Mouse (Mus musculus) thymus, adult 2 months (tissue): ENCODE measurements around the gene Tmem178b. TPM values are rescaled to one million over a fixed set of nuclear protein-coding genes. Genes with fewer than 3 reads are reported as not detected.

Experiments
- DNase-seq: peaks from one replicate; pipeline ENCODE4 v3.0.0; 2021
- H3K27ac ChIP-seq: fragments of 200-500 bp; 2 replicates; pipeline ENCODE4 v1.5.1; 2012; ENCODE audit warnings: low read length, control low read depth; ENCODE audit not compliant: control insufficient read depth, insufficient read depth
- H3K27me3 ChIP-seq: fragments of 200-500 bp; 2 replicates; pipeline ENCODE4 v1.6.1; 2012; ENCODE audit warnings: mild to moderate bottlenecking, low read length, moderate library complexity, mixed read lengths; ENCODE audit not compliant: control insufficient read depth, insufficient read depth
- H3K36me3 ChIP-seq: fragments of 200-500 bp; 2 replicates; pipeline ENCODE4 v1.6.1; 2012; ENCODE audit warnings: mild to moderate bottlenecking, low read length, moderate library complexity; ENCODE audit not compliant: control insufficient read depth, insufficient read depth
- H3K4me1 ChIP-seq: fragments of 200-500 bp; replicated peaks from 2 replicates; pipeline ENCODE4 v1.6.1; 2012; ENCODE audit warnings: low read length; ENCODE audit not compliant: control insufficient read depth, insufficient read depth
- H3K4me3 ChIP-seq: fragments of 200-500 bp; 2 replicates; pipeline ENCODE4 v1.5.1; 2012; ENCODE audit warnings: mild to moderate bottlenecking, low read length, control low read depth, moderate library complexity; ENCODE audit not compliant: control insufficient read depth, insufficient read depth
- CTCF ChIP-seq: fragments of 200-500 bp; IDR thresholded peaks from 2 replicates; pipeline ENCODE4 v1.5.1; 2012; ENCODE audit warnings: mild to moderate bottlenecking, control low read depth, low read length, moderate library complexity, borderline replicate concordance; ENCODE audit not compliant: control insufficient read depth, poor library complexity, insufficient read depth; ENCODE audit errors: extremely low read depth
- POLR2A ChIP-seq: fragments of 200-500 bp; IDR thresholded peaks from 2 replicates; pipeline ENCODE4 v1.6.1; 2012; ENCODE audit warnings: mild to moderate bottlenecking, low read length, control low read depth, moderate library complexity; ENCODE audit not compliant: control insufficient read depth, poor library complexity, insufficient read depth; ENCODE audit errors: extremely low read depth
- WGBS: fragments of 180-500 bp; shearing (Covaris S2); methylation state at CpG from one replicate; pipeline ENCODE4 v1.1.7; 2018; 5-methylcytosine and 5-hydroxymethylcytosine counted together
- polyA plus RNA-seq: library from polyadenylated mRNA; depleted of rRNA; stranded (reverse); fragments of >200 nt; gene quantifications from 2 replicates; pipeline ENCODE4 v1.2.3, GENCODE M21; 2012

Tmem178b gene
- polyA plus RNA-seq, 1 experiment, result 0.13 TPM

DNA sequence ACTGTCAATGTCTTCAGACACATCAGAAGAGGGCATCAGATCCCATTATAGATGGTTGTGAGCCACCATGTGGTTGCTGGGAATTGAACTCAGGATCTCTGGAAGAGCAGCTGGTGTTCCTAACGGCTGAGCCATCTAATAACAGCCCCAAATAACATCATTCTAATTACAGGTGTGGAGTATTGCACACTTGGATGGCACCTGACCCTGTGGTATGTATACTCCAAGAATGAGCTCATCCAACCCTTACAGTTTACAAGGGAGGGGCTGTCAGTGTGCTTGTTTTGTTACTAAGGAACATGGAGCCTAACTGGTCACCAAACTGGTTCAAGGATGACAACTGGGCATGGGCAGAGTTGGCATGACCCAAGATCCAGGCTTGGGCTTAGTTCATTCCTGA, 190.8 kb downstream of the Tmem178b start:
- H3K27me3 ChIP-seq, result no peaks in the 10 kb centered on the region
- TF ChIP-seq CTCF (no peak), POLR2A (no peak)

GRCm38 (mm10) chr6:40064342-40064741, 191.3 kb downstream of the Tmem178b start:
- DNase-seq, result no peak
- WGBS, result 90% methylated on average over 2 of the region's 2 CpGs
- no peak overlapping the region for H3K4me3 ChIP-seq

More for the DNA sequence above, 190.8 kb downstream of the Tmem178b start:
- DNase-seq, result no peak
- Histone ChIP-seq H3K36me3 (no peaks in the 10 kb centered on the region), H3K4me1 (no peaks in the 10 kb centered on the region), H3K4me3 (no peak overlapping the region), H3K27ac (no peak overlapping the region)
- WGBS, result 74% methylated on average over 1 of the region's 1 CpGs

DNA sequence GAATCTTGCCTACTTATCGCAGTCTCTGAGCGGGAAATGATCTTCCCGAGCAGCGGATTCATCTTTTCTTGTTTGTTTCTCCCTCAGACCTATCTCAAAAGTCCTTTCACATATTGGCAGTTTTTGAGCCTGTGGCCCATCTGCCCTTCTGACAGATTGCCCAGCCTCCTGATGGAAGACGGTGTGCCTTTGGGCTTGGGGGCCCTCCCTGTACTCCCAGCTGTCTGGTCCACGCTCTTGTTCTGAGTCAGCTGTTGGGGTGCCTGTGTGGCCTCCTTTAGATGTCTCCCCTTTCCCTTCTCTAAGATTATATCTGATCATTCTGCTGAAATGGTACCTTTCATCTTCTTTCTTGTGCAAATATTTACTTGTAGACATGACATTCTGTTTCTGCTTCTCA, 195.4 kb downstream of the Tmem178b start:
- Histone ChIP-seq H3K27me3 (no peaks in the 10 kb centered on the region), H3K36me3 (no peaks in the 10 kb centered on the region), H3K4me1 (no peaks in the 10 kb centered on the region), H3K27ac (no peak overlapping the region), H3K4me3 (no peak overlapping the region)
- no peak for TF ChIP-seq CTCF
- TF ChIP-seq POLR2A, result no peak
- 89% methylated on average over 6 of the region's 6 CpGs for WGBS
- DNase-seq, result no peak

More at GRCm38 (mm10) chr6:40064342-40064741, 191.3 kb downstream of the Tmem178b start:
- TF ChIP-seq CTCF, result no peak
- no peak for TF ChIP-seq POLR2A
- Histone ChIP-seq H3K36me3 (no peaks in the 10 kb centered on the region), H3K27ac (no peak overlapping the region), H3K27me3 (no peaks in the 10 kb centered on the region), H3K4me1 (no peaks in the 10 kb centered on the region)

DNA sequence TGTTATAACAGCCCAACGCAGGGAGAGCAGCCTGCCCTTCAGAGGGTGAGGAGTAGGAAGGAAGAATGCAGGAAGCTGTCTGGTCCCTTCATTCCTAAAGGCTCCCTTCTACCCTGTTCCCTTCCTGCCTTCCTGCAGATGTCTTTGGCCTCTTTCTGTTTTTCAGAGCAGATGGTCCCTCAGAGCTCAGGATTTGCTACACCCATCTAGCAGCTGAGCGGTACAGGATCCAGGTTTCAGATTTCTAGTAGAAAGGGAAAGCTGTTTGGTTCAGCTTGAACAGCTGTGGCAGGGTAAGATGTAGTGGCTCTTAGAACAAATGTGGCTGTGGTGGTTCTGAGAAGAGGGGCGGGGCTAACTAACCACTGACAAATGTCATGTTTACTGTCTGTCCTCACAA, 197.9 kb downstream of the Tmem178b start:
- no peak for TF ChIP-seq POLR2A
- TF ChIP-seq CTCF, result no peak
- no peak overlapping the region for H3K27ac ChIP-seq
- H3K36me3 ChIP-seq, result no peaks in the 10 kb centered on the region
- H3K27me3 ChIP-seq, result no peaks in the 10 kb centered on the region
- DNase-seq, result no peak
- 32% methylated on average over 3 of the region's 3 CpGs for WGBS
- H3K4me1 ChIP-seq, result no peaks in the 10 kb centered on the region
- no peak overlapping the region for H3K4me3 ChIP-seq

DNA sequence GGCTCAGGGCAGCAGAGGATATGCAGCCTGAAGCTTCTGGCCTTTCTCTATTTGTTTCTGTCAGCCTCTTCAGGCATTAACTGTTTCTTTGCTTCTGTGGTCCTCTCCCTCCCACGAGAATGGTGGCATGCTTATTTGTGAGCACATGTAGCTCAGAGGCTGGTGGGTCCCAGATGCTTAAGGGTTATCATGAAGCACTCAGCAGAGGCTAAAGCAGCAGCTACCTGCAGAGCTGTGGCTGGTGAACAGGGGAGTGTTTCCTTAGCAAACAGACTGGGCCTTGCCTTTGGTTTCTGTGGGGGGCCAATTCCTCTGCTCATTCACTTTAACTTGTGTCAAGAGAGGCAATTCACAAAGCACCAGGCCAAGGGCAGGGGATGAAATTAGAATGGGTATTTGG, 203.0 kb downstream of the Tmem178b start:
- Histone ChIP-seq H3K27ac (no peak overlapping the region), H3K36me3 (no peaks in the 10 kb centered on the region), H3K4me3 (no peak overlapping the region), H3K27me3 (no peaks in the 10 kb centered on the region), H3K4me1 (no peaks in the 10 kb centered on the region)
- WGBS, result 38% methylated on average over 1 of the region's 1 CpGs
- TF ChIP-seq CTCF (no peak), POLR2A (no peak)
- DNase-seq, result no peak

DNA sequence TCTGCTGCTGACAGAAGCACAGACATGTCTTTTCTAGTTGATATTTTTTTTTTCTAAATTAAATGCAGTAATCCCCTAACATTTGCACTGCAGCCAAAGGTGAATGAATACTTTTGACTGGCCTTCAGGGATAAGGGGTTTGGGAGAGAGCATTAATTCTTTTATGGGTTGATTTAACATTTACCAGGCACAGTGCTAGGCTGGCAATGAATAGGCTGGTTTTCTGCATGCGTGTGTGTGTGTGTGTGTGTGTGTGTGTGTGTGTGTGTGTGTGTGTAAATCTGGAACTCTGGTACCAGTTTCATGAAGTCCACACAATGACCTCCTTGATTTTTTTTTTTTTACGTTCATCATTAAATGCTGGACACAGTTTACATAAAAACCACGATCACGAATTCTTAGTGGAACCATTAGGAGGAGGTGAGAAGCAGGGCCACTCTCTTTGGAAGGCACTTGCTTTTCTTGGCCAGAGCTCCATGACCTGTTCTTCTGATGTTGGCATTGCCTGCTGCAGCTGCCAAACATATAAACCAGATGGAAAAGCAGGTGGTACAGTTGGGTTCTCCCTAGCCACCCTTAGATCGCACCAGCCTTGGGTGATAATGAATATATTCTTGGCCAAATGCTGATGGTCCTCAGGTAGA, 203.7 kb downstream of the Tmem178b start:
- 91% methylated on average over 5 of the region's 5 CpGs for WGBS

More for the DNA sequence above, 203.7 kb downstream of the Tmem178b start:
- no peak overlapping the region for H3K27ac ChIP-seq
- no peaks in the 10 kb centered on the region for H3K36me3 ChIP-seq
- no peaks in the 10 kb centered on the region for H3K4me1 ChIP-seq
- H3K27me3 ChIP-seq, result no peaks in the 10 kb centered on the region
- no peak overlapping the region for H3K4me3 ChIP-seq
- TF ChIP-seq CTCF (no peak), POLR2A (no peak)
- DNase-seq, result no peak
